Mouse (Mus musculus): Measurements from ENCODE around the gene Fancm. TPM values are rescaled to one million over a fixed set of nuclear protein-coding genes. Genes with fewer than 3 reads are reported as not detected.
"Not testable (repeated sequence)": the region's sequence is repeated elsewhere in the genome, so short reads cannot be mapped to it uniquely, and the experiment has no call there.

The Fancm gene
- polyA plus RNA-seq, 1 experiment from 2014 or later = 9.4 TPM

DNA sequence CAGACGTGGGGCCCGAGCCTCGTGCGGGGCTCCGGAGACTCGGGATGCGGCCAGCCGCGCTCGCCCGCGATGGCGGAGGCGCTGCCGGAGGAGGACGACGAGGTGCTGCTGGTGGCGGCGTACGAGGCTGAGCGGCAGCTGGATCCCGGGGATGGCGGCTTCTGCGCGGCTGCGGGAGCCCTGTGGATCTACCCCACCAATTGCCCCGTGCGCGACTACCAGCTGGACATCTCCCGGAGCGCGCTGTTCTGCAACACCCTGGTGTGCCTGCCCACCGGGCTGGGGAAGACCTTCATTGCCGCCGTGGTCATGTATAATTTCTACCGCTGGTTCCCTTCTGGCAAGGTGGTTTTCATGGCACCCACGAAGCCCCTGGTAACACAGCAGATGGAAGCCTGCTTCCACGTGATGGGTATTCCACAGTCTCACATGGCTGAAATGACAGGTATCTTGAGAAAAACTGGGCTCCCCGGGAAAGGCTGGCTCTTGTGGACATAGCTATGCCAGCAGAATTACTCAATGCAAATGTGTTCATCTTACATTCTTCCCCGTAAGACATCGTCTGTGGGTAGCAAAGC, 419 bp downstream of the Fancm start:
- H3K27ac ChIP-seq (replicated peaks in 1 of 2; ENCODE audit: control insufficient read depth in 1 of 2, insufficient read depth in 1 of 2, low read depth in 2 of 2, low read length in 2 of 2) = peak overlapping the region; percentile 67 to 92
- peaks cover 6 to 18% of the 10 kb centered on the region in 2 experiments; a peak in 3 of 4 replicates for H3K4me1 ChIP-seq (ENCODE audit: control insufficient read depth in 2 of 2, insufficient read depth in 2 of 2, low read length in 2 of 2)
- H3K9me3 ChIP-seq (ENCODE audit: control insufficient read depth, low read length) = no peaks in the 10 kb centered on the region
- ATAC-seq (ENCODE audit: insufficient number of reproducible peaks, insufficient read depth, low FRiP score, low read depth) = no peak
- peak overlapping the region; percentile 79 for H3K4me3 ChIP-seq (ENCODE audit: control insufficient read depth in 1 of 2, insufficient read depth in 1 of 2, low read depth in 1 of 2, low read length in 2 of 2)
- WGBS = under 1% methylated on average over 40 of the region's 41 CpGs
- peak overlapping the region; percentile 81 for H3K9ac ChIP-seq (ENCODE audit: low read length)
- H3K27me3 ChIP-seq (ENCODE audit: control insufficient read depth, insufficient read depth, low read length) = no peaks in the 10 kb centered on the region
- H3K4me2 ChIP-seq (ENCODE audit: low read length) = peak overlapping the region; percentile 90
- H3K36me3 ChIP-seq (ENCODE audit: control insufficient read depth, insufficient read depth, low read length) = peaks cover 20% of the 10 kb centered on the region

DNA sequence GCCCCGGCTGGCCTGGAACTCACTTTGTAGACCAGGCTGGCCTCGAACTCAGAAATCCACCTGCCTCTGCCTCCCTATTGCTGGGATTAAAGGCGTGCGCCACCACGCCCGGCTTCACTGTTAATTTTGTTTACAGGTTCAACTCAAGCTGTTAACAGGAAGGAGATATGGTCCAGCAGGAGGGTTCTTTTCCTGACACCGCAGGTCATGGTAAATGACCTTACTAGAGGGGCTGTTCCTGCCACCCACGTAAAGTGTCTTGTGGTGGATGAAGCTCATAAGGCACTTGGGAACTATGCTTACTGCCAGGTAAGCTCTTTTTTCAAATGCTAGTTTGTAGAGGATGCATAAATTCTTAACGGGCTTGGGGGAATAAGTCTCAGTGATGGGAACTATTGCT, 1.5 kb downstream of the Fancm start:
- no peaks in the 10 kb centered on the region for H3K27me3 ChIP-seq (ENCODE audit: control insufficient read depth, insufficient read depth, low read length)
- no peak overlapping the region for H3K27ac ChIP-seq (replicated peaks in 1 of 2; ENCODE audit: control insufficient read depth in 1 of 2, insufficient read depth in 1 of 2, low read depth in 2 of 2, low read length in 2 of 2)
- H3K4me3 ChIP-seq (ENCODE audit: control insufficient read depth in 1 of 2, insufficient read depth in 1 of 2, low read depth in 1 of 2, low read length in 2 of 2) = peak overlapping the region in 1 of 2 experiments; percentile 79; a peak in 1 of 4 replicates
- H3K9me3 ChIP-seq (ENCODE audit: control insufficient read depth, low read length) = no peaks in the 10 kb centered on the region
- H3K4me1 ChIP-seq (ENCODE audit: control insufficient read depth in 2 of 2, insufficient read depth in 2 of 2, low read length in 2 of 2) = peaks cover 4 to 18% of the 10 kb centered on the region in 2 experiments; a peak in 3 of 4 replicates
- ATAC-seq (ENCODE audit: insufficient number of reproducible peaks, insufficient read depth, low FRiP score, low read depth) = no peak
- H3K4me2 ChIP-seq (ENCODE audit: low read length) = peak overlapping the region; percentile 90
- peaks cover 18% of the 10 kb centered on the region for H3K36me3 ChIP-seq (ENCODE audit: control insufficient read depth, insufficient read depth, low read length)
- peak overlapping the region; percentile 81 for H3K9ac ChIP-seq (ENCODE audit: low read length)
- 75% methylated on average over 8 of the region's 9 CpGs for WGBS

DNA sequence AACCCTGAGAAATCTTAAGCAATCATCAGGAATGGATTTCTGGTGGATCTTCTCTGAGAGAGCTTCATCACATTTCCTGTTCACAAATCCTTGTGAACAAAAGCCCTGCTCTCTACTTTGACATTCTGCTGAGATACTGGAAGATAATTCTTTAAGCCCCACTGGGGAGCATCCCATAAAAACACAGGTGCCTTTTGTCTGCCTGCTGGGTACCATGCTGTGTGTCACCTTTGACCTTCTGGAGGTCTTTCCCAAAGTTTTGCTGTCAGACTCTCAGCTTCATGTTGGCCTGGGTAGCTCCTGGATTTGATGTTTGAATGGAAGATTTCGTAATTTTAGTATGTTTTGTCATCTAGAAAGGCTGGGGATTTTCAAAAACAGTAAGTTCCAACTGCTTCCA, 33.3 kb downstream of the Fancm start:
- ATAC-seq (ENCODE audit: insufficient number of reproducible peaks, insufficient read depth, low FRiP score, low read depth) = no peak
- Histone ChIP-seq H3K9me3 (ENCODE audit: control insufficient read depth, low read length) (no peaks in the 10 kb centered on the region), H3K4me1 (ENCODE audit: control insufficient read depth in 2 of 2, insufficient read depth in 2 of 2, low read length in 2 of 2) (no peaks in the 10 kb centered on the region), H3K4me2 (ENCODE audit: low read length) (no peak overlapping the region), H3K27ac (replicated peaks in 1 of 2; ENCODE audit: control insufficient read depth in 1 of 2, insufficient read depth in 1 of 2, low read depth in 2 of 2, low read length in 2 of 2) (no peak overlapping the region), H3K4me3 (ENCODE audit: control insufficient read depth in 1 of 2, insufficient read depth in 1 of 2, low read depth in 1 of 2, low read length in 2 of 2) (no peak overlapping the region), H3K9ac (ENCODE audit: low read length) (no peak overlapping the region), H3K27me3 (ENCODE audit: control insufficient read depth, insufficient read depth, low read length) (no peaks in the 10 kb centered on the region), H3K36me3 (ENCODE audit: control insufficient read depth, insufficient read depth, low read length) (peaks cover 52% of the 10 kb centered on the region)
- 90% methylated on average over 1 of the region's 1 CpGs for WGBS

DNA sequence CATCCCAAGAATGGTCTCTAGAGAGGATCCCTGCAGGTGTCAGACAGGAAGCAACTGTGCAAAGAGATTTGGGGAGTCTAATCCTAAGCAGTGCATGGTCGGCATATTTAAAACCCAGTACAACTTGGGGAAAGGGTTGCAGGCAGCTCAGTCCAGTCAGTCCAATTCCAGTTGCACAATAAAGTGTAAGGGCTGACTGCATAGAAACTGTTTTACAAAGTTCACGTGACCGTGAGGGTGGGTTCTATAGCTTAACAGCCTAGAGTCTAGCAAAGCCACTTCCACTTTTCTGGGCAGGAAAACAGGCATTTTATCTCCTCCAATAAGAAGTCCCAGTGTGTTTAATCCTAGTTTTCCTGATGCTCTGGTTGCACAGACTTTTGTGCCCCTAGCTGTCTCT, 36.1 kb downstream of the Fancm start:
- H3K4me3 ChIP-seq (ENCODE audit: control insufficient read depth in 1 of 2, insufficient read depth in 1 of 2, low read depth in 1 of 2, low read length in 2 of 2) = no peak overlapping the region
- no peak overlapping the region for H3K27ac ChIP-seq (replicated peaks in 1 of 2; ENCODE audit: control insufficient read depth in 1 of 2, insufficient read depth in 1 of 2, low read depth in 2 of 2, low read length in 2 of 2)
- H3K9me3 ChIP-seq (ENCODE audit: control insufficient read depth, low read length) = no peaks in the 10 kb centered on the region
- H3K4me1 ChIP-seq (ENCODE audit: control insufficient read depth in 2 of 2, insufficient read depth in 2 of 2, low read length in 2 of 2) = peaks cover 0 to 2% of the 10 kb centered on the region in 2 experiments; a peak in 1 of 4 replicates
- no peaks in the 10 kb centered on the region for H3K27me3 ChIP-seq (ENCODE audit: control insufficient read depth, insufficient read depth, low read length)
- 78% methylated on average over 3 of the region's 3 CpGs for WGBS
- peaks cover 50% of the 10 kb centered on the region for H3K36me3 ChIP-seq (ENCODE audit: control insufficient read depth, insufficient read depth, low read length)
- no peak overlapping the region for H3K4me2 ChIP-seq (ENCODE audit: low read length)
- ATAC-seq (ENCODE audit: insufficient number of reproducible peaks, insufficient read depth, low FRiP score, low read depth) = no peak
- no peak overlapping the region for H3K9ac ChIP-seq (ENCODE audit: low read length)

DNA sequence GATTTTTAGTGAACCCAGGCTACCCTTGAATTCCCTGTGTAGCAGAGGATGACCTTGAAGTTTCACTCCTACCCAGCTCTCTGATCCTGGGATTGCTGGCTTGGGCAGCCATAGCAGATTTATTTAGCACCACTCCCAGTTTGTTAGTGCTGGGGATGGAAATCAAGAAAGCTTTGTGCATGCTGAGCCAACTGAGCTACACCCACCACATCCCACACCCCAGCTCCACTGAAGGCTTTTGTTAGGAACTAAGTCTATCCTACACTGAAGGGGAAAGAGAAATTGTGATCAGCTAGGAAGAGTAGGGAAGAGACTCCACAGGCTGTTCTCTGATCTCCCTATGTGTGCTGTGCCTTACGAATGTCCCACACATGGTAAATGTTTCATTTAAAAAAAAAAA, 37.4 kb downstream of the Fancm start:
- H3K27ac ChIP-seq (replicated peaks in 1 of 2; ENCODE audit: control insufficient read depth in 1 of 2, insufficient read depth in 1 of 2, low read depth in 2 of 2, low read length in 2 of 2) = no peak overlapping the region
- H3K4me2 ChIP-seq (ENCODE audit: low read length) = no peak overlapping the region
- no peak overlapping the region for H3K4me3 ChIP-seq (ENCODE audit: control insufficient read depth in 1 of 2, insufficient read depth in 1 of 2, low read depth in 1 of 2, low read length in 2 of 2)
- ATAC-seq (ENCODE audit: insufficient number of reproducible peaks, insufficient read depth, low FRiP score, low read depth) = no peak
- H3K9ac ChIP-seq (ENCODE audit: low read length) = no peak overlapping the region
- WGBS = 93% methylated on average over 1 of the region's 1 CpGs
- H3K9me3 ChIP-seq (ENCODE audit: control insufficient read depth, low read length) = no peaks in the 10 kb centered on the region
- H3K4me1 ChIP-seq (ENCODE audit: control insufficient read depth in 2 of 2, insufficient read depth in 2 of 2, low read length in 2 of 2) = peaks cover 0 to 2% of the 10 kb centered on the region in 2 experiments; a peak in 1 of 4 replicates
- no peaks in the 10 kb centered on the region for H3K27me3 ChIP-seq (ENCODE audit: control insufficient read depth, insufficient read depth, low read length)
- H3K36me3 ChIP-seq (ENCODE audit: control insufficient read depth, insufficient read depth, low read length) = peaks cover 48% of the 10 kb centered on the region

DNA sequence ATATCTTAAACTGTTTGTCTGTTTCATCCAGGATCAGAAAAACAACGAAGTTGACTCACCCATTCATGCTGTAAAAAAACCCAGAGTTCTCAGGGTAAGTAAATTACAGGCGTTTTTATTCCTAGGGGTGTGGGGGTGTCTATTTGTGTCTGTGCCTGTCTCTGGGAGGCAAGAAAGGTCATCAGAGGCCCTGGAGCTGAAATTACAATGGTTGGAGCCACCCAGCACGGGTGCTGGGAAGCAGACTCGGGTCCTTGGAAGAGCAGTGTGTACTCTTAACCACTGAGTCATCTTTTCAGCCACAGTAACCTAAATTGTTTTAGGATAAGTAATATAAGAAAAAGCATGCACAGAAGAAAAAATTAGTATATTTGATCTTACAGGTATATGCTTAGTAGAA, 38.5 kb downstream of the Fancm start:
- Histone ChIP-seq H3K36me3 (ENCODE audit: control insufficient read depth, insufficient read depth, low read length) (peaks cover 53% of the 10 kb centered on the region), H3K4me3 (ENCODE audit: control insufficient read depth in 1 of 2, insufficient read depth in 1 of 2, low read depth in 1 of 2, low read length in 2 of 2) (no peak overlapping the region), H3K9ac (ENCODE audit: low read length) (no peak overlapping the region), H3K4me1 (ENCODE audit: control insufficient read depth in 2 of 2, insufficient read depth in 2 of 2, low read length in 2 of 2) (peaks cover 0 to 2% of the 10 kb centered on the region in 2 experiments; a peak in 1 of 4 replicates), H3K27ac (replicated peaks in 1 of 2; ENCODE audit: control insufficient read depth in 1 of 2, insufficient read depth in 1 of 2, low read depth in 2 of 2, low read length in 2 of 2) (no peak overlapping the region), H3K9me3 (ENCODE audit: control insufficient read depth, low read length) (no peaks in the 10 kb centered on the region), H3K4me2 (ENCODE audit: low read length) (no peak overlapping the region), H3K27me3 (ENCODE audit: control insufficient read depth, insufficient read depth, low read length) (no peaks in the 10 kb centered on the region)
- ATAC-seq (ENCODE audit: insufficient number of reproducible peaks, insufficient read depth, low FRiP score, low read depth) = no peak
- 82% methylated on average over 4 of the region's 4 CpGs for WGBS

DNA sequence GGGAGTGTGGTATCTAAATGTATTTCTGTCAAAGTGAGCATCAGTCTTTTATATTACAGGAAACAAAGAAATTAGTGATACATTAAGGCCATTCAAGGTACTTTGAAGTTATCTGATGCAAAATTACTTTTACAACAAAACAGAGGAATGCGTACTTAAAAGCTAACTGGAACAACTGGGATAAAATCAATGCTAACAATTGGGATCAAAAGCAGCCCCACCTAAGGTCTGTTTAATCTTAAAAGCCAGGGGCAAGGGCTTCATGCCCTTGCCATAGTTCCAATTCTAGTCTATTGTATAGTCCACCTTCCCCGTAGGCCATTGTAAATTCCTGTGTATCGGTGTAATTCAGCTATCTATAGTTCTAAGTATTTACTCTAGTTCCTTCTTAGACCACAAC, 39.6 kb downstream of the Fancm start:
- H3K36me3 ChIP-seq (ENCODE audit: control insufficient read depth, insufficient read depth, low read length) = peaks cover 54% of the 10 kb centered on the region
- H3K9ac ChIP-seq (ENCODE audit: low read length); H3K27me3 ChIP-seq (ENCODE audit: control insufficient read depth, insufficient read depth, low read length); H3K27ac ChIP-seq (replicated peaks in 1 of 2; ENCODE audit: control insufficient read depth in 1 of 2, insufficient read depth in 1 of 2, low read depth in 2 of 2, low read length in 2 of 2); H3K4me3 ChIP-seq (ENCODE audit: control insufficient read depth in 1 of 2, insufficient read depth in 1 of 2, low read depth in 1 of 2, low read length in 2 of 2); H3K9me3 ChIP-seq (ENCODE audit: control insufficient read depth, low read length); H3K4me1 ChIP-seq (ENCODE audit: control insufficient read depth in 2 of 2, insufficient read depth in 2 of 2, low read length in 2 of 2); H3K4me2 ChIP-seq (ENCODE audit: low read length); ATAC-seq (ENCODE audit: insufficient number of reproducible peaks, insufficient read depth, low FRiP score, low read depth): not testable (repeated sequence)
- WGBS = 61% methylated on average over 3 of the region's 3 CpGs

DNA sequence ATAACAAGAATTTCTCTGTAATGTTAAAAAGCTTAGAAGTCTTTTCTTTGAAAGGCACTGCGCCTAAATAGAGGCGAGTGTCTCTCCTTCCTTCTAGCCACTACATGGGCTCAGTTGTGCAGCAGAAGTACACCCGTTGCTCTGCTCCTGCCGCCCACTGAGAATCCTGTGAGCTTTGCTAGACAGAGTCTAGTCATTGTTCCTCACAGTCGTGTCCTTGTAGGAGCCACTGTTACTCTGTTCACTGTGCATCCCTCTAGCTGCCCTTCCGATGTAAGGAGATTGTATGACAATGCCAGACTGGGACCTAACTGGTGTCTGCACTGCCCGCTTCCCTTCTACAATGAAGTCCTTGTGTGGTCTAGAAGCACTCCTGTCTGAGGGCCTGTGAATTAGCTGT, 43.6 kb downstream of the Fancm start:
- H3K4me3 ChIP-seq (ENCODE audit: control insufficient read depth in 1 of 2, insufficient read depth in 1 of 2, low read depth in 1 of 2, low read length in 2 of 2) = no peak overlapping the region
- WGBS = 87% methylated on average over 7 of the region's 7 CpGs

More for the DNA sequence above, 43.6 kb downstream of the Fancm start:
- H3K4me2 ChIP-seq (ENCODE audit: low read length) = no peak overlapping the region
- H3K36me3 ChIP-seq (ENCODE audit: control insufficient read depth, insufficient read depth, low read length) = peaks cover 78% of the 10 kb centered on the region
- H3K27ac ChIP-seq (replicated peaks in 1 of 2; ENCODE audit: control insufficient read depth in 1 of 2, insufficient read depth in 1 of 2, low read depth in 2 of 2, low read length in 2 of 2) = no peak overlapping the region
- peaks cover 0 to 2% of the 10 kb centered on the region in 2 experiments; a peak in 1 of 4 replicates for H3K4me1 ChIP-seq (ENCODE audit: control insufficient read depth in 2 of 2, insufficient read depth in 2 of 2, low read length in 2 of 2)
- ATAC-seq (ENCODE audit: insufficient number of reproducible peaks, insufficient read depth, low FRiP score, low read depth) = no peak
- no peaks in the 10 kb centered on the region for H3K9me3 ChIP-seq (ENCODE audit: control insufficient read depth, low read length)
- no peak overlapping the region for H3K9ac ChIP-seq (ENCODE audit: low read length)
- H3K27me3 ChIP-seq (ENCODE audit: control insufficient read depth, insufficient read depth, low read length) = no peaks in the 10 kb centered on the region

All from heart, embryonic 14.5 days (tissue).